Mouse (Mus musculus) lung, embryonic 14.5 days (tissue): ENCODE results near the gene Ldb1. TPM values are rescaled to one million over a fixed set of nuclear protein-coding genes. Genes with fewer than 3 reads are reported as not detected.

Source experiments
- ATAC-seq: fragments of 200-750 bp; cut with Nextera tagmentation; 2 replicates; pipeline ENCODE4 v1.8.0; 2017; ENCODE audit warnings: mild to moderate bottlenecking, moderate TSS enrichment, moderate library complexity; ENCODE audit not compliant: insufficient read depth
- DNase-seq: peaks from one replicate; pipeline ENCODE4 v3.0.0-alpha.2; 2015
- H3K27ac ChIP-seq: fragments of 300-500 bp; sonication (generic); 2 replicates; pipeline ENCODE4 v1.5.1; 2014; ENCODE audit warnings: low read depth, mild to moderate bottlenecking, moderate library complexity
- H3K27me3 ChIP-seq: fragments of 300-500 bp; sonication (generic); 2 replicates; pipeline ENCODE4 v1.6.1; 2014; ENCODE audit warnings: low read length, control low read depth; ENCODE audit not compliant: insufficient read depth
- H3K36me3 ChIP-seq: fragments of 300-500 bp; sonication (generic); 2 replicates; pipeline ENCODE4 v1.6.1; 2014; ENCODE audit warnings: control low read depth; ENCODE audit not compliant: insufficient read depth
- H3K4me1 ChIP-seq: fragments of 300-500 bp; sonication (generic); 2 replicates; pipeline ENCODE4 v1.6.1; 2014; ENCODE audit warnings: antibody characterized with exemption, control low read depth; ENCODE audit not compliant: insufficient read depth
- H3K4me2 ChIP-seq: fragments of 300-500 bp; sonication (generic); 2 replicates; pipeline ENCODE4 v1.6.1; 2014; ENCODE audit warnings: mild to moderate bottlenecking
- H3K4me3 ChIP-seq: fragments of 300-500 bp; sonication (generic); 2 replicates; pipeline ENCODE4 v1.5.1; 2014; ENCODE audit warnings: low read depth, low read length
- H3K9ac ChIP-seq: fragments of 300-500 bp; sonication (generic); 2 replicates; pipeline ENCODE4 v1.6.1; 2014
- H3K9me3 ChIP-seq: fragments of 300-500 bp; sonication (generic); 2 replicates; pipeline ENCODE4 v1.6.1; 2016; ENCODE audit warnings: low read depth, low read length, control low read depth
- CTCF ChIP-seq: IDR thresholded peaks from 2 replicates; pipeline ENCODE4 v1.5.1; 2016; ENCODE audit warnings: antibody characterized with exemption, low read depth
- WGBS: fragments of 180-500 bp; shearing (Covaris S2); extraction: QIAGEN DNeasy Blood & Tissue Kit; methylation state at CpG from one replicate; pipeline ENCODE4 v1.1.7; 2014; 5-methylcytosine and 5-hydroxymethylcytosine counted together
- polyA plus RNA-seq: library from polyadenylated mRNA; unstranded; fragments of >200 nt; fragmentation: Nextera tagmentation; extraction: Ambion mirVana; gene quantifications from 2 replicates; pipeline ENCODE4 v1.2.1, GENCODE M21; 2014

Gene Ldb1
- polyA plus RNA-seq, 1 experiment from 2014 or later: 87.7 TPM

GRCm38 (mm10) chr19:46056947-46057607, 12.1 kb upstream of the Ldb1 start:
- Histone ChIP-seq H3K4me3 (peak overlapping the region; percentile 88), H3K27ac (peak overlapping the region; percentile 97), H3K4me1 (peaks cover 6% of the 10 kb centered on the region; the same call in 1 of the 2 replicates), H3K4me2 (peak overlapping the region; percentile 81), H3K9me3 (no peaks in the 10 kb centered on the region), H3K36me3 (peaks cover 4% of the 10 kb centered on the region; the same call in 1 of the 2 replicates), H3K9ac (peak overlapping the region; percentile 85), H3K27me3 (no peaks in the 10 kb centered on the region)
- DNase-seq: peak; percentile 88
- WGBS: 1% methylated on average over 35 of the region's 42 CpGs
- peak; percentile 46 for TF ChIP-seq CTCF
- ATAC-seq: peak; percentile 75

- peak overlapping the region; percentile 97 for H3K27ac ChIP-seq
- peaks cover 6% of the 10 kb centered on the region; the same call in 1 of the 2 replicates for H3K4me1 ChIP-seq
- peak overlapping the region; percentile 88 for H3K4me3 ChIP-seq
- peak overlapping the region; percentile 85 for H3K9ac ChIP-seq
- H3K27me3 ChIP-seq: no peaks in the 10 kb centered on the region
- H3K36me3 ChIP-seq: no peaks in the 10 kb centered on the region
- H3K4me2 ChIP-seq: peak overlapping the region; percentile 81
- under 1% methylated on average over 51 of the region's 52 CpGs for WGBS
- no peaks in the 10 kb centered on the region for H3K9me3 ChIP-seq
- peak; percentile 94 for ATAC-seq
- peak; percentile 97 for DNase-seq
- no peak; the same call in 1 of the 2 replicates for TF ChIP-seq CTCF
Measured at GRCm38 (mm10) chr19:46056388-46056946, 11.5 kb upstream of the Ldb1 start.

GRCm38 (mm10) chr19:46055752-46056387, 10.9 kb upstream of the Ldb1 start:
- DNase-seq: no peak
- Histone ChIP-seq H3K27ac (no peak overlapping the region; the same call in 1 of the 2 replicates), H3K4me2 (peak overlapping the region; percentile 81), H3K9ac (peak overlapping the region; percentile 85), H3K36me3 (no peaks in the 10 kb centered on the region), H3K27me3 (no peaks in the 10 kb centered on the region), H3K4me3 (peak overlapping the region; percentile 88), H3K9me3 (no peaks in the 10 kb centered on the region), H3K4me1 (peaks cover 6% of the 10 kb centered on the region; the same call in 1 of the 2 replicates)
- WGBS: 1% methylated on average over 11 of the region's 11 CpGs
- peak; percentile 77 for ATAC-seq
- TF ChIP-seq CTCF: peak; percentile 59

- H3K36me3 ChIP-seq: no peaks in the 10 kb centered on the region
- WGBS: 68% methylated on average over 2 of the region's 2 CpGs
- H3K9me3 ChIP-seq: no peaks in the 10 kb centered on the region
- no peak for TF ChIP-seq CTCF
- no peak overlapping the region for H3K4me3 ChIP-seq
- no peak overlapping the region for H3K27ac ChIP-seq
- no peak overlapping the region for H3K4me2 ChIP-seq
- ATAC-seq: no peak
- no peak overlapping the region; the same call in 1 of the 2 replicates for H3K9ac ChIP-seq
- H3K4me1 ChIP-seq: 0 out of 2 replicates have a peak, but pooled peaks cover 7% of the 10 kb centered on the region
- DNase-seq: no peak
- no peaks in the 10 kb centered on the region for H3K27me3 ChIP-seq
Measured at GRCm38 (mm10) chr19:46050462-46050861, 5.4 kb upstream of the Ldb1 start.

- H3K9ac ChIP-seq: no peak overlapping the region
- H3K27me3 ChIP-seq: no peaks in the 10 kb centered on the region
- WGBS: 58% methylated on average over 4 of the region's 4 CpGs
- H3K4me1 ChIP-seq: 0 out of 2 replicates have a peak, but pooled peaks cover 7% of the 10 kb centered on the region
- ATAC-seq (no peak), DNase-seq (no peak)
- H3K27ac ChIP-seq: no peak overlapping the region
- H3K9me3 ChIP-seq: no peaks in the 10 kb centered on the region
- no peak overlapping the region for H3K4me2 ChIP-seq
- no peak for TF ChIP-seq CTCF
- H3K36me3 ChIP-seq: no peaks in the 10 kb centered on the region
- no peak overlapping the region for H3K4me3 ChIP-seq
Measured at GRCm38 (mm10) chr19:46049129-46049528, 4.1 kb upstream of the Ldb1 start.

- TF ChIP-seq CTCF: no peak
- no peaks in the 10 kb centered on the region for H3K9me3 ChIP-seq
- ATAC-seq (no peak), DNase-seq (no peak)
- H3K27me3 ChIP-seq: no peaks in the 10 kb centered on the region
- no peak overlapping the region for H3K9ac ChIP-seq
- no peaks in the 10 kb centered on the region for H3K36me3 ChIP-seq
- no peak overlapping the region for H3K27ac ChIP-seq
- peaks cover 17% of the 10 kb centered on the region; the same call in 1 of the 2 replicates for H3K4me1 ChIP-seq
- H3K4me2 ChIP-seq: no peak overlapping the region
- H3K4me3 ChIP-seq: no peak overlapping the region
- 70% methylated on average over 2 of the region's 2 CpGs for WGBS
Measured at GRCm38 (mm10) chr19:46047426-46047825, 2.4 kb upstream of the Ldb1 start.

- H3K9me3 ChIP-seq: no peaks in the 10 kb centered on the region
- H3K27ac ChIP-seq: peak overlapping the region; percentile 99
- no peaks in the 10 kb centered on the region for H3K27me3 ChIP-seq
- DNase-seq (peak; percentile 67), ATAC-seq (no peak)
- H3K4me1 ChIP-seq: peaks cover 23% of the 10 kb centered on the region
- peak; percentile 43; the same call in 1 of the 2 replicates for TF ChIP-seq CTCF
- peak overlapping the region; percentile 88 for H3K4me3 ChIP-seq
- H3K9ac ChIP-seq: no peak overlapping the region
- H3K4me2 ChIP-seq: peak overlapping the region; percentile 77
- no peaks in the 10 kb centered on the region for H3K36me3 ChIP-seq
- 5% methylated on average over 10 of the region's 10 CpGs for WGBS
Measured at GRCm38 (mm10) chr19:46046621-46047025, 1.6 kb upstream of the Ldb1 start.
